Mouse (Mus musculus) embryonic facial prominence, embryonic 13.5 days (tissue): ENCODE measurements around the gene Kcnj4. TPM values are rescaled to one million over a fixed set of nuclear protein-coding genes. Genes with fewer than 3 reads are reported as not detected.
A peak's percentile ranks its signal among the peaks of the same experiment; 100 is the strongest.

Source experiments
- ATAC-seq: fragments of 200-750 bp; cut with Nextera tagmentation; 2 replicates; pipeline ENCODE4 v1.8.0; 2017; ENCODE audit warnings: low read depth; ENCODE audit not compliant: insufficient number of reproducible peaks, insufficient read depth, low FRiP score, low TSS enrichment
- H3K27ac ChIP-seq: fragments of 300-500 bp; sonication (generic); 2 replicates; pipeline ENCODE4 v1.5.1; 2015; ENCODE audit warnings: moderate library complexity, mild to moderate bottlenecking, inconsistent platforms
- H3K27me3 ChIP-seq: fragments of 300-500 bp; sonication (generic); 2 replicates; pipeline ENCODE4 v1.6.1; 2015; ENCODE audit warnings: mild to moderate bottlenecking, inconsistent platforms
- H3K36me3 ChIP-seq: fragments of 300-500 bp; sonication (generic); 2 replicates; pipeline ENCODE4 v1.6.1; 2015; ENCODE audit warnings: mild to moderate bottlenecking, inconsistent platforms
- H3K4me1 ChIP-seq: fragments of 300-500 bp; sonication (generic); 2 replicates; pipeline ENCODE4 v1.6.1; 2015; ENCODE audit warnings: inconsistent platforms
- H3K4me2 ChIP-seq: fragments of 300-500 bp; sonication (generic); 2 replicates; pipeline ENCODE4 v1.6.1; 2015; ENCODE audit warnings: moderate library complexity, mild to moderate bottlenecking, inconsistent platforms
- H3K4me3 ChIP-seq: fragments of 300-500 bp; sonication (generic); 2 replicates; pipeline ENCODE4 v1.5.1; 2015; ENCODE audit warnings: mild to moderate bottlenecking, inconsistent platforms
- H3K9ac ChIP-seq: fragments of 300-500 bp; sonication (generic); 2 replicates; pipeline ENCODE4 v1.6.1; 2015; ENCODE audit warnings: mild to moderate bottlenecking, inconsistent platforms
- H3K9me3 ChIP-seq: fragments of 300-500 bp; sonication (generic); 2 replicates; pipeline ENCODE4 v1.6.1; 2016; ENCODE audit warnings: inconsistent platforms
- WGBS: fragments of 180-500 bp; shearing (Covaris S2); methylation state at CpG from one replicate; pipeline ENCODE4 v1.1.7; 2015; ENCODE audit warnings: mixed read lengths; 5-methylcytosine and 5-hydroxymethylcytosine counted together
- microRNA-seq: library from miRNA; unstranded; fragments of <30 nt; microRNA quantifications from one replicate; pipeline ENCODE4, GENCODE M21; 2016
- polyA plus RNA-seq: library from polyadenylated mRNA; unstranded; fragments of >200 nt; fragmentation: Nextera tagmentation; extraction: Ambion mirVana; gene quantifications from 2 replicates; pipeline ENCODE4 v1.2.1, GENCODE M21; 2015

Kcnj4 gene
- polyA plus RNA-seq, 1 experiment from 2014 or later = not detected

DNA sequence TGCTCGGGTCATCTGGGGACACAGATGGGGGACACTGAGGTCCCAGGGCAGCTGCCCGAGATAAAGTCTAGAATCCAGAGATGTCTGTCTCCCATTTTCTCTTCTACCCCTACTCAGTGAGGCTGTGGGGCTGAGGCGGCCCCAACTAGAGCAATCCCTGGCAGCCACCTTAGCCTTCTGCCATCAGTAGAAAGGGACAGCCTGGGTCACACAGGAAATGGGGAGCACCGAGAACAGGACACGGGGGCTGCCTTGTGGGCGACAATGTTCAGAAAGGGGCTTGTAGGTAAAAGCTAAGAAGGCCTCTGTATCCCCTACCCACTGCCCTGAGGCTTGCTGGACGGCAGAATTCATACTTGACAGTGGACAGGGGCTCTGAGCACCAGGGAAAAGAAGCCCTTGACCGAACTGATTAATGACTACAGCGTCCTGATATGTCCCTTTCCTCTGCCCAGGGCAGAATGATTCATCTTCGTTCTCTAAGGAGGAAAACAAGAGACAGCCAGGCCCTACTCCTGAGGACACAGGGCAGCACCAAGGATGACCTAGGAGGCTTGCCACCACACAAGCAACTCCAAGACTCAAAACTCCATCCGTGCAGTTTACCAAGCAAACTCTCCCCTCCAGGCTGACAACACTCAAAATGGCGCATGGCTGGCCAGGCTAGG lies 67.4 kb downstream of the Kcnj4 start:
- WGBS = 88% methylated on average over 12 of the region's 12 CpGs
- peaks cover 51% of the 10 kb centered on the region for H3K4me1 ChIP-seq
- H3K4me2 ChIP-seq = no peak overlapping the region

DNA sequence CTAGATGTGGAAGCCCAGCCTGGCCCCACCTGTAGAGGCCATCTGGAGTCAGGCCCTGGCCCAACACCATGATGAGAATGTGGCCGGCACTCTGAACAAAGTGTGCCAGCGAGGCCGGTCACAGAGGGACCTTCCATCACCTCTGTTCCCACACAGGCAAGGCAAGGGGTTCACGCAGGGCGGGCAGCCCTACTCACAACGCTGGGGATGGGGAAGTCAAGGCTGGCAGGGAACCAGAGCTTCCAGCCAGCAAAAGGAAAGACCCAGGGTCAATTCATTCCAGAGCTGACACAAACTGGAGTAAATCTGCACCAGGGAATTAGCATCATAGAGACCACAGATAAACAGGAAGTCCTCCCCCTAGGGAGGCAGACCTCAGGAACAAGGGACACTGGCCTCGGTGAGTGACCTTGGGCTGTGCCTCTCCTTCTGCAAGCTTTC lies 68.5 kb downstream of the Kcnj4 start:
- no peak overlapping the region for H3K27ac ChIP-seq
- H3K9me3 ChIP-seq = no peaks in the 10 kb centered on the region
- 78% methylated on average over 7 of the region's 7 CpGs for WGBS
- no peak overlapping the region for H3K4me3 ChIP-seq
- peaks cover 46% of the 10 kb centered on the region for H3K4me1 ChIP-seq
- no peak overlapping the region for H3K9ac ChIP-seq
- H3K36me3 ChIP-seq = peaks cover 72% of the 10 kb centered on the region
- H3K4me2 ChIP-seq = no peak overlapping the region
- ATAC-seq = no peak
- no peaks in the 10 kb centered on the region for H3K27me3 ChIP-seq

More for the DNA sequence above, 67.4 kb downstream of the Kcnj4 start:
- Histone ChIP-seq H3K4me3 (no peak overlapping the region), H3K27ac (no peak overlapping the region), H3K27me3 (no peaks in the 10 kb centered on the region), H3K9me3 (no peaks in the 10 kb centered on the region), H3K9ac (no peak overlapping the region), H3K36me3 (peaks cover 61% of the 10 kb centered on the region)
- no peak for ATAC-seq

DNA sequence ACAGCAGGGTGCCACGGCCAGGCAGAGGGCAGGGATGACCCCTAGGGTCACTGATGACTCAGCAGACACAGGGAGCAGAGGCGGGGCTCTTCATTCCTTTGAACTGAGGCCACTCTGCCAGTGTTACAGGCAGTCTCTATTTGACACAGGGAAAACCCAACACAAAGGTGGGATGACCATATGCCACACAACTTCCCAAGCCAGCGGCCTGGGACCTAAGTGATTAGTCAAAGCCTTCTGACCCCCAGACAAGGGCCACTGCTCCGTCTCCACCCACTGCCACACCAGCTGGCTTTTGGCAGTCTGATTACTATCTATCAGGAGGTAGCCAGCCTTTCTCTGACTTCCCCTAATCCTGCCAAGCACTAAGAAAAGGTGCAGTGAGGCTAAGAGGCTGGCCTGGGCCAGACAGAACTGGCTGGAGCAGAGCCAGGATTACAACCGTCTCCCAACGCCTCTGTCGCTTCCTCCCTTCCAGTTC lies 69.8 kb downstream of the Kcnj4 start:
- H3K27me3 ChIP-seq = no peaks in the 10 kb centered on the region

More for the DNA sequence above, 69.8 kb downstream of the Kcnj4 start:
- ATAC-seq = no peak
- peak overlapping the region; percentile 33; the same call in 1 of the 2 replicates for H3K27ac ChIP-seq
- no peak overlapping the region for H3K4me2 ChIP-seq
- WGBS = 69% methylated on average over 7 of the region's 7 CpGs
- peaks cover 85% of the 10 kb centered on the region for H3K36me3 ChIP-seq
- H3K9me3 ChIP-seq = no peaks in the 10 kb centered on the region
- peaks cover 39% of the 10 kb centered on the region for H3K4me1 ChIP-seq
- no peak overlapping the region for H3K9ac ChIP-seq
- H3K4me3 ChIP-seq = no peak overlapping the region

Small RNAs within 50 kb of the gene (microRNA-seq; reads per million reads assigned to microRNA genes)
- gene Gm44302 = not detected

Other genes starting within 250 kb of the Kcnj4 start
- gene Baiap2l2, start 219.7 kb downstream of the Kcnj4 start, polyA plus RNA-seq = 18.0 and 23.4 TPM in 2 replicates
- gene Pla2g6, start 176.9 kb downstream of the Kcnj4 start, polyA plus RNA-seq = 11.6 TPM in 2 replicates
- gene Maff, start 158.6 kb downstream of the Kcnj4 start, polyA plus RNA-seq = 1.8 and 2.8 TPM in 2 replicates
- gene Tmem184b, start 101.7 kb downstream of the Kcnj4 start, polyA plus RNA-seq = 67.1 and 72.0 TPM in 2 replicates
- gene Csnk1e, start 49.7 kb downstream of the Kcnj4 start, polyA plus RNA-seq = 100 and 112 TPM in 2 replicates
- gene Kdelr3, start 11.2 kb upstream of the Kcnj4 start, polyA plus RNA-seq = 89.9 and 99.5 TPM in 2 replicates
- 61.4 and 65.8 TPM in 2 replicates for gene Ddx17, start 41.5 kb upstream of the Kcnj4 start, polyA plus RNA-seq
- gene Dmc1, start 99.9 kb upstream of the Kcnj4 start, polyA plus RNA-seq = 2.2 TPM in 2 replicates
- gene Fam227a, start 153.7 kb upstream of the Kcnj4 start, polyA plus RNA-seq = 2.2 and 2.5 TPM in 2 replicates
- gene Cby1, start 154.0 kb upstream of the Kcnj4 start, polyA plus RNA-seq = 60.7 and 66.0 TPM in 2 replicates
- 238 TPM in 2 replicates for gene Tomm22, start 165.6 kb upstream of the Kcnj4 start, polyA plus RNA-seq
- 26.1 and 28.3 TPM in 2 replicates for gene Josd1, start 182.7 kb upstream of the Kcnj4 start, polyA plus RNA-seq
- gene Gtpbp1, start 185.6 kb upstream of the Kcnj4 start, polyA plus RNA-seq = 39.8 and 42.2 TPM in 2 replicates
- 7.3 and 8.0 TPM in 2 replicates for gene Sun2, start 237.3 kb upstream of the Kcnj4 start, polyA plus RNA-seq